ENCODE assay signal across 9 mouse cellular contexts in genomic region chr10:75873543-75874170, GRCm38 (mm10). TPM values are rescaled to one million over a fixed set of nuclear protein-coding genes. Genes with fewer than 3 reads are reported as not detected.
DNase-seq lines count a peak whose midpoint lies in the region; ATAC-seq and TF ChIP-seq lines count a peak whose summit lies in the region.
"Had no signal": no experiment of that assay in that cellular context is flagged by ENCODE, and none has a peak within 500 bp of the region (broad histone marks: within the 10 kb centered on the region; RNA-seq: fewer than 3 reads in every experiment).

No protein-coding gene starts in this region.

- peak overlapping the region; percentile 17; the same call in 1 of the 2 replicates for H3K4me3 ChIP-seq in ES-Bruce4 (ENCODE audit: low read depth, low read length)
- peak overlapping the region; percentile 34 for H3K4me3 ChIP-seq in embryonic facial prominence, embryonic 14.5 days (ENCODE audit: low read depth, low read length)
- H3K4me3 ChIP-seq in limb, embryonic 15.5 days: no peak overlapping the region

- 21% methylated on average over 10 of the region's 10 CpGs for WGBS in embryonic facial prominence, embryonic 14.5 days
- 44% methylated on average over 10 of the region's 10 CpGs for WGBS in limb, embryonic 15.5 days

- H3K9ac ChIP-seq in ES-Bruce4 (ENCODE audit: low read depth, poor library complexity, severe bottlenecking): peak overlapping the region; percentile 5
- no peak overlapping the region for H3K9ac ChIP-seq in embryonic facial prominence, embryonic 14.5 days (ENCODE audit: low read depth, low read length)
- peak overlapping the region; percentile 26; the same call in 1 of the 2 replicates for H3K9ac ChIP-seq in limb, embryonic 15.5 days

- peak; percentile 41 for DNase-seq in adrenal gland, adult 8-10 months
- DNase-seq in adrenal gland, adult 18-20 months (ENCODE audit: low spot score in 2 of 2): no peak
- no peak for DNase-seq in embryonic facial prominence, embryonic 14.5 days (ENCODE audit: low spot score)
- no peak for DNase-seq in urinary bladder, adult 2 months (ENCODE audit: low spot score)
- DNase-seq in left cerebral cortex, postnatal 14 days (ENCODE audit: low spot score in 2 of 2): no peak

- no peaks in the 10 kb centered on the region for H3K36me3 ChIP-seq in ES-Bruce4 (ENCODE audit: control insufficient read depth, insufficient read depth, low read length, poor library complexity, severe bottlenecking)
- H3K36me3 ChIP-seq in embryonic facial prominence, embryonic 14.5 days (ENCODE audit: control insufficient read depth, insufficient read depth, low read length): no peaks in the 10 kb centered on the region
- H3K36me3 ChIP-seq in limb, embryonic 15.5 days: no peaks in the 10 kb centered on the region

- H3K4me2 ChIP-seq in embryonic facial prominence, embryonic 14.5 days (ENCODE audit: low read depth, low read length): peak overlapping the region; percentile 53
- H3K4me2 ChIP-seq in limb, embryonic 15.5 days: peak overlapping the region; percentile 57; the same call in 1 of the 2 replicates

- H3K4me1 ChIP-seq in ES-Bruce4 (ENCODE audit: control insufficient read depth, insufficient read depth, low read length): peaks cover 3% of the 10 kb centered on the region
- peaks cover 10% of the 10 kb centered on the region for H3K4me1 ChIP-seq in embryonic facial prominence, embryonic 14.5 days (ENCODE audit: control insufficient read depth, insufficient read depth, low read length)
- peaks cover 9% of the 10 kb centered on the region for H3K4me1 ChIP-seq in limb, embryonic 15.5 days

- intact Hi-C loops in left cerebral cortex, postnatal 14 days (cut with DNase I): no loop called here

- no peaks in the 10 kb centered on the region for H3K9me3 ChIP-seq in ES-Bruce4 (replicated peaks; ENCODE audit: control insufficient read depth, insufficient read depth, low read length, poor library complexity, severe bottlenecking)
- H3K9me3 ChIP-seq in embryonic facial prominence, embryonic 14.5 days (ENCODE audit: control insufficient read depth, low read length): no peaks in the 10 kb centered on the region
- no peaks in the 10 kb centered on the region for H3K9me3 ChIP-seq in limb, embryonic 15.5 days

- H3K27ac ChIP-seq in ES-Bruce4 (ENCODE audit: insufficient read depth, low read length): peak overlapping the region; percentile 96
- H3K27ac ChIP-seq in embryonic facial prominence, embryonic 14.5 days (replicated peaks; ENCODE audit: low read depth, low read length): peak overlapping the region; percentile 64
- H3K27ac ChIP-seq in limb, embryonic 15.5 days: peak overlapping the region; percentile 12; the same call in 1 of the 2 replicates

- TF ChIP-seq CTCF in ES-Bruce4 (IDR thresholded peaks at IDR 0.05; ENCODE audit: low read depth, low read length): no peak

- no peak for TF ChIP-seq POLR2A in ES-Bruce4 (IDR thresholded peaks at IDR 0.05; ENCODE audit: insufficient read depth, low read length)

- ATAC-seq in embryonic facial prominence, embryonic 14.5 days (ENCODE audit: low read depth): no peak
- ATAC-seq in limb, embryonic 15.5 days (ENCODE audit: insufficient number of reproducible peaks, low FRiP score, low TSS enrichment, low read depth): no peak
- ATAC-seq in activated CD4-positive, CD25-positive, alpha-beta regulatory T cell, adult 4 months: no peak

- TF ChIP-seq EP300 in ES-Bruce4 (IDR thresholded peaks at IDR 0.05; ENCODE audit: insufficient read depth, low read depth, low read length): no peak

- H3K27me3 ChIP-seq in ES-Bruce4 (ENCODE audit: control insufficient read depth, insufficient read depth, low read length, poor library complexity, severe bottlenecking): no peaks in the 10 kb centered on the region
- no peaks in the 10 kb centered on the region for H3K27me3 ChIP-seq in embryonic facial prominence, embryonic 14.5 days (replicated peaks; ENCODE audit: control insufficient read depth, insufficient read depth, low read length)
- no peaks in the 10 kb centered on the region for H3K27me3 ChIP-seq in limb, embryonic 15.5 days

RNA-seq across cellular contexts. Expression of gene Mif, which starts 13.6 kb away (rescaled TPM):
- 100 to 1,000 TPM; 253 to 280 (median 275) TPM for total RNA-seq in adrenal gland, adult 8-10 months (2022)
- 100 to 1,000 TPM; 221 to 268 TPM for total RNA-seq in adrenal gland, adult 18-20 months (2021)
- polyA plus RNA-seq in ES-Bruce4 (2011; ENCODE audit: insufficient read depth, insufficient read length, low read depth, missing spikeins): 1,651 and 1,929 TPM in 2 replicates
- 1,291 and 1,408 TPM in 2 replicates for polyA plus RNA-seq in embryonic facial prominence, embryonic 14.5 days (2014; fragmentation: Nextera tagmentation; extraction: Ambion mirVana)
- polyA plus RNA-seq in limb, embryonic 15.5 days (2015; fragmentation: Nextera tagmentation; extraction: Ambion mirVana): 1,299 and 1,540 TPM in 2 replicates
- 100 to 1,000 TPM; 464 to 561 TPM for polyA plus RNA-seq in activated CD4-positive, CD25-positive, alpha-beta regulatory T cell, adult 4 months (2017; shearing (Covaris generic))
- 542 and 602 TPM in 2 replicates for polyA plus RNA-seq in urinary bladder, adult 2 months (2012; rRNA removed)
- total RNA-seq in left cerebral cortex, postnatal 14 days (2021): 100 to 1,000 TPM; 690 to 714 TPM

RNA-seq across cellular contexts. Expression of gene Derl3, which starts 19.6 kb away (rescaled TPM):
- total RNA-seq in adrenal gland, adult 8-10 months (2022): 1 to 10 TPM; 1.2 to 2.6 (median 1.6) TPM
- 1 to 10 TPM; 1.4 to 2.3 TPM for total RNA-seq in adrenal gland, adult 18-20 months (2021)
- polyA plus RNA-seq in ES-Bruce4 (2011; ENCODE audit: insufficient read depth, insufficient read length, low read depth, missing spikeins): 9.6 and 13.8 TPM in 2 replicates
- 1.9 and 2.1 TPM in 2 replicates for polyA plus RNA-seq in embryonic facial prominence, embryonic 14.5 days (2014; fragmentation: Nextera tagmentation; extraction: Ambion mirVana)
- 2.7 and 3.2 TPM in 2 replicates for polyA plus RNA-seq in limb, embryonic 15.5 days (2015; fragmentation: Nextera tagmentation; extraction: Ambion mirVana)
- 1 to 10 TPM in 1 of 2 experiments, under 1 TPM in 1; 0.85 to 2.7 TPM for polyA plus RNA-seq in activated CD4-positive, CD25-positive, alpha-beta regulatory T cell, adult 4 months (2017; shearing (Covaris generic))
- 1.0 and 1.2 TPM in 2 replicates for polyA plus RNA-seq in urinary bladder, adult 2 months (2012; rRNA removed)
- total RNA-seq in left cerebral cortex, postnatal 14 days (2021): 1 to 10 TPM; 1.9 to 2.6 TPM
- polyA plus RNA-seq: erythroblast, embryonic 14.5 days had no signal

RNA-seq across cellular contexts. Expression of gene Gstt2, which starts 36.4 kb away (rescaled TPM):
- total RNA-seq in adrenal gland, adult 8-10 months (2022): 10 to 100 TPM; 25.4 to 67.6 (median 45.9) TPM
- 10 to 100 TPM; 25.5 to 31.1 TPM for total RNA-seq in adrenal gland, adult 18-20 months (2021)
- 26.3 and 31.9 TPM in 2 replicates for polyA plus RNA-seq in ES-Bruce4 (2011; ENCODE audit: insufficient read depth, insufficient read length, low read depth, missing spikeins)
- 9.7 and 12.9 TPM in 2 replicates for polyA plus RNA-seq in embryonic facial prominence, embryonic 14.5 days (2014; fragmentation: Nextera tagmentation; extraction: Ambion mirVana)
- 11.3 and 14.5 TPM in 2 replicates for polyA plus RNA-seq in limb, embryonic 15.5 days (2015; fragmentation: Nextera tagmentation; extraction: Ambion mirVana)
- 10 to 100 TPM; 58.5 to 64.1 TPM for polyA plus RNA-seq in activated CD4-positive, CD25-positive, alpha-beta regulatory T cell, adult 4 months (2017; shearing (Covaris generic))
- 107 and 144 TPM in 2 replicates for polyA plus RNA-seq in urinary bladder, adult 2 months (2012; rRNA removed)
- 1 to 10 TPM; 4.1 to 4.5 TPM for total RNA-seq in left cerebral cortex, postnatal 14 days (2021)

RNA-seq across cellular contexts. Expression of gene Smarcb1, which starts 47.8 kb away (rescaled TPM):
- 100 to 1,000 TPM in 1 of 4 experiments, 10 to 100 TPM in 3; 73.2 to 105 (median 85.1) TPM for total RNA-seq in adrenal gland, adult 8-10 months (2022)
- 10 to 100 TPM; 64.4 to 70.6 TPM for total RNA-seq in adrenal gland, adult 18-20 months (2021)
- 71.1 and 79.6 TPM in 2 replicates for polyA plus RNA-seq in ES-Bruce4 (2011; ENCODE audit: insufficient read depth, insufficient read length, low read depth, missing spikeins)
- polyA plus RNA-seq in embryonic facial prominence, embryonic 14.5 days (2014; fragmentation: Nextera tagmentation; extraction: Ambion mirVana): 150 and 173 TPM in 2 replicates
- 185 and 188 TPM in 2 replicates for polyA plus RNA-seq in limb, embryonic 15.5 days (2015; fragmentation: Nextera tagmentation; extraction: Ambion mirVana)
- 100 to 1,000 TPM in 1 of 2 experiments, 10 to 100 TPM in 1; 75.0 to 127 TPM for polyA plus RNA-seq in activated CD4-positive, CD25-positive, alpha-beta regulatory T cell, adult 4 months (2017; shearing (Covaris generic))
- polyA plus RNA-seq in urinary bladder, adult 2 months (2012; rRNA removed): 41.7 and 46.8 TPM in 2 replicates
- 10 to 100 TPM; 77.4 to 83.2 TPM for total RNA-seq in left cerebral cortex, postnatal 14 days (2021)

RNA-seq across cellular contexts. Expression of gene Gstt4, which starts 51.3 kb away (rescaled TPM):
- total RNA-seq in adrenal gland, adult 8-10 months (2022): not detected
- total RNA-seq in adrenal gland, adult 18-20 months (2021): not detected
- polyA plus RNA-seq in ES-Bruce4 (2011; ENCODE audit: insufficient read depth, insufficient read length, low read depth, missing spikeins): not detected in 2 replicates
- not detected in 2 replicates for polyA plus RNA-seq in embryonic facial prominence, embryonic 14.5 days (2014; fragmentation: Nextera tagmentation; extraction: Ambion mirVana)
- polyA plus RNA-seq in limb, embryonic 15.5 days (2015; fragmentation: Nextera tagmentation; extraction: Ambion mirVana): not detected in 2 replicates
- under 1 TPM in 1 of 2 experiments, not detected in 1; 0.48 TPM for polyA plus RNA-seq in activated CD4-positive, CD25-positive, alpha-beta regulatory T cell, adult 4 months (2017; shearing (Covaris generic))
- 0.11 TPM in 1 of 2 replicates, not detected in the other for polyA plus RNA-seq in urinary bladder, adult 2 months (2012; rRNA removed)
- not detected for total RNA-seq in left cerebral cortex, postnatal 14 days (2021)
- polyA plus RNA-seq: erythroblast, embryonic 14.5 days had no signal

Comparison
In these comparisons a context has a peak if more than half of its experiments do, and no peak if none do; other contexts are left out.
1. H3K27ac ChIP-seq: peak in every context shown above with its lines; median percentile 96 in ES-Bruce4; 64 in embryonic facial prominence, embryonic 14.5 days; 12 in limb, embryonic 15.5 days.